11 mouse cellular contexts compared by ENCODE assay signal in the genomic region with DNA sequence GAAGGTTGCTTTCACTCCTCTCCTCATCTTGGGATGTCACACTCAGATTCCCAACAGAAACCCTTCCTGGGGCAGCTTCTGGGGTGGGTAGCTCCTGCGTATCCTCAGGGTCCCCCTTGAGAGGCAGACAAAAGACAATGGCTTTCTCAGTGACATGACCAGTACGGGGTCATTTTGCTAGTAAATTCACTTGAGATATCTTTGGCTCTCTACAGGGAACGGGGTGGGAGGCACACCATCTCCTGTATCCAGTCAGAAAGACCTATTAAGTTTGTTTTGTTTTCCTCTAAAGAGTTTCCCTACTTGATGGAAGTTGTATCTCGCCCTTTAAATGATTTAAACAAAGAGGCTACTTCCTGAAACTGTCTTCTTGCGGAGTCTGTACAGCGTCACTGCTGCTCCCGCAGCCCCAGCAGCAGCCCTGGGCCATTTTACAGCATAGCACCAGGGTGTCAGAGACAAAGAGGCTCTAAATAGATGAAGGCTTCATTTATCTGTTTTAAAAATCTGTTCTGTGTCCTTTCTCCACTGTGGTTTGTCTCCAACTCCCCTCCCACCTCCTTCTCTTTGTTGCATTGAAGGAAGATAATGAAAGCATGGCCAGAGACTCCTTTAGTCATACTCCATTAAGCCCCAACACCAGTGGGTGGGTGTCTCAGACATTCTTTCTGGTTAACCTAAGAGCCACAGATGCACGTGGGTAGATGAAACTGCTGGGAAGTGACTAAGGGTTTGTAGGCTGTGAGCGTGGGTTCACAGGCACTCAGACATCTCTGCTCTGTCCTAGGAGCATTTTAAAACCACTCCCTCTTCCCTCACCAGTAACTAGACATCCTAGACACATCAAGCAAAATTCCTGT. TPM values are rescaled to one million over a fixed set of nuclear protein-coding genes. Genes with fewer than 3 reads are reported as not detected.
DNase-seq lines count a peak whose midpoint lies in the region; ATAC-seq and TF ChIP-seq lines count a peak whose summit lies in the region.
"Had no signal": no experiment of that assay in that cellular context is flagged by ENCODE, and none has a peak within 500 bp of the region (broad histone marks: within the 10 kb centered on the region; RNA-seq: fewer than 3 reads in every experiment).

No protein-coding gene starts in this region.

- WGBS in kidney, embryonic 15.5 days: 20% methylated on average over 9 of the region's 9 CpGs
- 75% methylated on average over 9 of the region's 9 CpGs for WGBS in liver, postnatal 0 days (ENCODE audit: insufficient replicate concordance)

- H3K36me3 ChIP-seq in kidney, embryonic 15.5 days: peaks cover 79% of the 10 kb centered on the region
- H3K36me3 ChIP-seq in G1E (replicated peaks): peaks cover 92% of the 10 kb centered on the region
- peaks cover 63% of the 10 kb centered on the region for H3K36me3 ChIP-seq in liver, postnatal 0 days (replicated peaks; ENCODE audit: insufficient read depth, low read length)

- H3K4me3 ChIP-seq in kidney, embryonic 15.5 days (replicated peaks): no peak overlapping the region
- H3K4me3 ChIP-seq in G1E (ENCODE audit: low read depth, low read length): no peak overlapping the region
- no peak overlapping the region for H3K4me3 ChIP-seq in liver, postnatal 0 days (ENCODE audit: low read depth, low read length)
- H3K4me3 ChIP-seq: gastrocnemius, adult 2 months; liver, embryonic 13.5 days had no signal

- TF ChIP-seq EP300 in liver, postnatal 0 days (IDR thresholded peaks at IDR 0.05; ENCODE audit: low read depth): no peak

- no peaks in the 10 kb centered on the region for H3K27me3 ChIP-seq in kidney, embryonic 15.5 days
- H3K27me3 ChIP-seq in G1E (ENCODE audit: insufficient read depth, low read length): no peaks in the 10 kb centered on the region
- no peaks in the 10 kb centered on the region for H3K27me3 ChIP-seq in liver, postnatal 0 days (ENCODE audit: insufficient read depth, low read length)
- H3K27me3 ChIP-seq: liver, embryonic 13.5 days had no signal

- DNase-seq in kidney, postnatal 36 days: no peak
- DNase-seq in G1E (ENCODE audit: low spot score): no peak
- peak; percentile 75 for DNase-seq in fibroblast of lung, adult 2 months (ENCODE audit: low read depth)
- peak; percentile 43 for DNase-seq in mesoderm, embryonic 11.5 days (ENCODE audit: low read depth, low spot score)
- no peak for DNase-seq in liver, postnatal 0 days
- no peak for DNase-seq in gastrocnemius, postnatal 10 days
- DNase-seq in spleen, postnatal 14 days (ENCODE audit: low spot score in 2 of 2): no peak
- DNase-seq: cerebellum, postnatal 25 days; gastrocnemius, adult 2 months; liver, embryonic 13.5 days had no signal

- H3K9ac ChIP-seq in kidney, embryonic 15.5 days: no peak overlapping the region
- H3K9ac ChIP-seq in liver, postnatal 0 days (replicated peaks): no peak overlapping the region
- H3K9ac ChIP-seq: liver, embryonic 13.5 days had no signal

- peaks cover 13% of the 10 kb centered on the region for H3K4me1 ChIP-seq in kidney, embryonic 15.5 days
- peaks cover 19% of the 10 kb centered on the region for H3K4me1 ChIP-seq in G1E (ENCODE audit: insufficient read depth, low read depth, low read length)
- no peaks in the 10 kb centered on the region for H3K4me1 ChIP-seq in liver, postnatal 0 days (ENCODE audit: insufficient read depth)
- H3K4me1 ChIP-seq: liver, embryonic 13.5 days had no signal

- H3K4me2 ChIP-seq in kidney, embryonic 15.5 days: peak overlapping the region; percentile 22; the same call in 1 of the 2 replicates
- H3K4me2 ChIP-seq in liver, postnatal 0 days (ENCODE audit: low read depth, low read length): no peak overlapping the region
- H3K4me2 ChIP-seq: liver, embryonic 13.5 days had no signal

- peak overlapping the region; percentile 81 for H3K27ac ChIP-seq in kidney, embryonic 15.5 days
- H3K27ac ChIP-seq in liver, postnatal 0 days (ENCODE audit: low read depth): no peak overlapping the region
- H3K27ac ChIP-seq: gastrocnemius, adult 2 months; liver, embryonic 13.5 days had no signal

- no peaks in the 10 kb centered on the region for H3K9me3 ChIP-seq in kidney, embryonic 15.5 days (replicated peaks)
- no peaks in the 10 kb centered on the region for H3K9me3 ChIP-seq in G1E (replicated peaks)
- H3K9me3 ChIP-seq in liver, postnatal 0 days (ENCODE audit: low read length): no peaks in the 10 kb centered on the region
- H3K9me3 ChIP-seq: liver, embryonic 13.5 days had no signal

- ATAC-seq in kidney, embryonic 15.5 days (replicated peaks; ENCODE audit: low FRiP score): peak; percentile 54
- ATAC-seq in G1E (ENCODE audit: extremely low read depth, insufficient number of reproducible peaks, low FRiP score, poor library complexity, severe bottlenecking): peak; percentile 31; the same call in 1 of the 2 replicates
- ATAC-seq in liver, postnatal 0 days: no peak

- TF ChIP-seq CTCF in G1E (IDR thresholded peaks at IDR 0.05; ENCODE audit: low read depth, low read length): no peak
- TF ChIP-seq CTCF in liver, postnatal 0 days (IDR thresholded peaks at IDR 0.05; ENCODE audit: low read depth): no peak

RNA-seq across cellular contexts. Expression of a gene that starts 21.0 kb away (rescaled TPM):
- polyA plus RNA-seq in kidney, embryonic 15.5 days (2015; fragmentation: Nextera tagmentation; extraction: Ambion mirVana): 24.2 and 24.4 TPM in 2 replicates
- total RNA-seq in G1E (2014; fragmentation: Nextera tagmentation) (44.8 and 46.5 TPM in 2 replicates), G1E (2017) (37.9 and 41.2 TPM in 2 replicates)
- 117 and 176 TPM in 2 replicates for polyA plus RNA-seq in G1E (2012)
- 5.9 and 7.7 TPM in 2 replicates for polyA plus RNA-seq in liver, postnatal 0 days (2015; fragmentation: Nextera tagmentation; extraction: Ambion mirVana)
- 10 to 100 TPM; 19.2 to 19.6 TPM for total RNA-seq in gastrocnemius, postnatal 10 days (2021)

RNA-seq across cellular contexts. Expression of a gene that starts 21.4 kb away (rescaled TPM):
- 31.9 and 33.3 TPM in 2 replicates for polyA plus RNA-seq in kidney, embryonic 15.5 days (2015; fragmentation: Nextera tagmentation; extraction: Ambion mirVana)
- total RNA-seq in G1E (2014; fragmentation: Nextera tagmentation): 67.1 and 74.4 TPM in 2 replicates
- total RNA-seq in G1E (2017): 93.6 and 108 TPM in 2 replicates
- polyA plus RNA-seq in G1E (2012): 86.8 and 106 TPM in 2 replicates
- 25.9 and 26.9 TPM in 2 replicates for polyA plus RNA-seq in liver, postnatal 0 days (2015; fragmentation: Nextera tagmentation; extraction: Ambion mirVana)
- 10 to 100 TPM in 1 of 2 experiments, 1 to 10 TPM in 1; 9.3 to 11.2 TPM for total RNA-seq in gastrocnemius, postnatal 10 days (2021)

Comparison
In these comparisons a context has a peak if more than half of its experiments do, and no peak if none do; other contexts are left out.
1. DNase-seq: peak in fibroblast of lung, adult 2 months (single experiment) and mesoderm, embryonic 11.5 days (single experiment); none in kidney, postnatal 36 days (0 of 2), G1E (single experiment), liver, postnatal 0 days (single experiment), gastrocnemius, postnatal 10 days (single experiment) and spleen, postnatal 14 days (0 of 2).